Mouse (Mus musculus): ENCODE measurements around the gene Sertm1.
A peak's percentile ranks its signal among the peaks of the same experiment; 100 is the strongest.

Gene Sertm1

DNA sequence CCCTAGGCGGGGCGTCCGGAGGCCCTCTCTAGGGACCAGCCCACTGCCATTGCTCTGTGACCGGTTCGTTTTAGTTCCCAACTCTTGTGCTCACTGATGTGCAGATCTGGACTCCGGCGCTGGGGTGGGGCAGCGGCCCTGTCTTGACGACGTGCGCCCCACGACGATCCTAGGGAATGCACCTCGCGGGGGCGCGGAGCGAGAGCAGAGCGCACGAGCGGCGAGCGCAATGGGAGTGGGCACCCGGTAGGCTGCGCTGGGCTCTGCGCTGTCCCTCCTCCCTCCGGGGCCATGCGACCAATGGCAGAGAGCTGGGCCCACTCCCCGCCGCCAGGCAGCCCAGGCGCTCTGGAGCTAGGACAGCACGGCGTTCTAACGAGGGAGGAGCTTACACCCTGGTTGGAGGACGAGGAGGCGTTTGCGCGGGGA is at the start of gene Sertm1:
TSS of gene Sertm1 (minus strand) at position 245 of the 429 bp plus-strand sequence.
- no peak for DNase-seq (ENCODE audit: low read depth, low spot score)

DNA sequence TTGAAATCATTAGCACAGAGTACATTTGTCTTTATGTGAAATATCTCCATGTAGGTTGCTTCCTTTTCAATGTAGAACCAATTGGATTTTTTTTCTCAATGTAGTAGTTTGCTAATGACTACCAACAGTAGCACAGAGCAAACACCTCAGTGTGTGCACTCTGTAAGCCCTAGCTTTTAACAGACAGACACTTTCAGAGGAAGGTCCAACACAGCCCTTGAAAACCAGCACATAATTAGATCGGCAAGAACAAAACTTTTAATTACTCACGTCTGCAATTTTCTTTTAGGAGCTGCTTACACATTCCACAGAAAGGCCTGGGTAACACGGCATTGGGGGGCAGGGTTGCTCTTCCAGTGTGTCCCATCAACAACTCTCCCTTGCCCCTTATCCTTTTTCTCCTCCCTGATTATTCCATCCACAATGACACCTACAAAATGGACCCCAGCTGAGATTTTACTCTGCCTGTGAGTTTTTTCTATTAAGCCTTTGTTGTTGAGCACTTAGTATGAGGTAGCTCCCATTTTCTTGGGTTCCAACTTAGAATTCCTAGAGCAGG is 49.3 kb upstream of the Sertm1 start:
- no peak for DNase-seq (ENCODE audit: low read depth, low spot score)

- no peak for DNase-seq (ENCODE audit: low read depth, low spot score)
Measured at GRCm38 (mm10) chr3:54943067-54943810, 27.6 kb upstream of the Sertm1 start.

- no peak for DNase-seq (ENCODE audit: low read depth, low spot score)
Measured at GRCm38 (mm10) chr3:54934535-54934934, 18.8 kb upstream of the Sertm1 start.

GRCm38 (mm10) chr3:54932599-54932998 is 16.9 kb upstream of the Sertm1 start:
- no peak for DNase-seq (ENCODE audit: low read depth, low spot score)

GRCm38 (mm10) chr3:54920425-54920824 is 4.7 kb upstream of the Sertm1 start:
- peak; percentile 24 for DNase-seq (ENCODE audit: low read depth, low spot score)

GRCm38 (mm10) chr3:54914845-54915642 is 643 bp downstream of the Sertm1 start:
- DNase-seq (ENCODE audit: low read depth, low spot score): no peak

- no peak for DNase-seq (ENCODE audit: low read depth, low spot score)
Measured at GRCm38 (mm10) chr3:54908878-54909277, 6.8 kb downstream of the Sertm1 start.

- no peak for DNase-seq (ENCODE audit: low read depth, low spot score)
Measured at GRCm38 (mm10) chr3:54897974-54898373, 17.7 kb downstream of the Sertm1 start.

DNA sequence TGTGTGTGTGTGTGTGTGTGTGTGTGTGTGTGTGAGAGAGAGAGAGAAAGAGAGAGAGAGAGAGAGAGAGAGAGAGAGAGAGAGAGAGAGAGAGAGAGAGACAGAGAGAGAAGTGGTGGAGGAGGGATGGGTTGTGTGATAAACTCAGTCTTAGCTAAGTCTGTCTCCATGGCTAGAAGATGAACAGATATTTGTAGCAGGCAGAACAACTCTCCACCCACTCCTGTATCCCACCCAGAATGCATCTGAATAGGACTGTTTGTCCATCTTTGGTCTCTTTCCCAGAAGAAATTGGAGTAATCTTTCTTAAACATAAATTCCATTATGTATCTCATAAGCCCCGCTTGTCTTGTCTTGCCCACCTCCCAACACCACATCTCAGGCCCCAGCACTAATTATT is 20.8 kb downstream of the Sertm1 start:
- no peak for DNase-seq (ENCODE audit: low read depth, low spot score)

DNA sequence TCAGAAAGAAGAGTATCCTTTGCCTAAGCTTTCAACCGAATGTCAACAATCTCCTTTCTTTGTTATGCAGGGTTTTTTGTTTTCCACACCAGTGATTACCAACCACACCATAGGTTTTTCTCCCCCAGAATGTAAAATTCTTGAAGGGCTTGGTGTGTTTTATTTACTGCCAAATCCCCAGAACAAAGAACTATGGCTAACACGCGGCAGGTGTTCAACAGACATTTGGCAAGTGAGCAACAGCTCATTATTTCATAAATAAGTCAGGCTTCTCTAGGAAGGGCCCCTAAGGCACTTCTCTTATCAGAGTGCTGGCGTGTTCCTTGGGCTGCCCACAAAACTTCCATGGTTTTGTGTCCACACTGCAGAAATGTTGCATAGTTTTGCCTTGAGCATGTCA is 23.5 kb downstream of the Sertm1 start:
- DNase-seq (ENCODE audit: low read depth, low spot score): no peak

DNA sequence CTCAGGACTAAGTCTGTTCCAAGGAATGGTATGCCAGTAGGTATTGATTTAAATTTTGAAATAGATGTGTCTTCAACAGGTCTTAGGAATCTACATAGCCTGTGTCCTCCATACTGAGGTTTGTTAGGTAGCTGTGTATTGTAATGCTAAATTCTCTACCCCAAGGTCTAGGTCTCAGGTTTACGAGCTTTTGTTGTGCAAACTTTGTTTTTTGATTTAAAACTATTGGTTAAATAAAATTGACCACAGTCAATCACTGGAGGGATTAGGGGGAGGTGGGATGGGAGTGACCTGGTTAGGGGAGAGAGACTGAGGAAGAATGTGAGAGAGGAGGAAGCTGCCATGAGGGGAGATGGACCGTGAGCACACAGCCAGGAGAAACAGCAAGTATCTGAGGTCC is 29.2 kb downstream of the Sertm1 start:
- DNase-seq (ENCODE audit: low read depth, low spot score): no peak

Data from A20 (cell line).